Mouse (Mus musculus): ENCODE measurements around the gene Fscn1.

GRCm38 (mm10) chr5:142959156-142959555 is 987 bp upstream of the Fscn1 start:
- TF ChIP-seq GATA1 (IDR thresholded peaks at IDR 0.05; ENCODE audit: borderline replicate concordance, low read length) (no peak), FLI1 (IDR thresholded peaks at IDR 0.05; ENCODE audit: low read length) (no peak)

All from megakaryocyte, embryonic 14.5 days (primary cell).